Mouse (Mus musculus) spleen, adult 10 weeks (tissue): ENCODE data around the gene 2300009A05Rik. TPM values are rescaled to one million over a fixed set of nuclear protein-coding genes. Genes with fewer than 3 reads are reported as not detected.

Experiments used
- polyA plus RNA-seq: library from polyadenylated mRNA; stranded (reverse); fragments of 350-450 nt; fragmentation: Illumina TruSeq; extraction: RNeasy Lipid Tissue Mini Kit (QIAGEN cat#74804); gene quantifications from one replicate; pipeline ENCODE4 v1.2.3, GENCODE M21; 2015; ENCODE audit warnings: low replicate concordance; ENCODE audit not compliant: insufficient read depth

The 2300009A05Rik gene
- polyA plus RNA-seq: 14.7 TPM

GRCm38 (mm10) chr9:63398611-63399462, at the start of gene 2300009A05Rik:
Gene 2300009A05Rik (minus strand): TSS chr9:63399246.

GRCm38 (mm10) chr9:63377270-63378142, 21.5 kb downstream of the 2300009A05Rik start, which contains the start of gene Map2k5:
Gene Map2k5 (minus strand): TSS chr9:63377902.

Other genes starting within 250 kb of the 2300009A05Rik start
- 15.4 TPM for gene Map2k5, start 21.3 kb downstream of the 2300009A05Rik start, polyA plus RNA-seq
- gene Iqch, start 203.2 kb upstream of the 2300009A05Rik start, polyA plus RNA-seq: 0.11 TPM
- 27.1 TPM for gene Aagab, start 203.4 kb upstream of the 2300009A05Rik start, polyA plus RNA-seq